Mouse (Mus musculus) left cerebral cortex, adult 11 months (tissue): ENCODE results near the gene Amz2.

Experiments
- DNase-seq: peaks from one replicate; pipeline ENCODE4 v3.0.0; 2022; ENCODE audit warnings: low spot score

The Amz2 gene

GRCm38 (mm10) chr11:109494890-109495770 lies 69.4 kb downstream of the Amz2 start:
- DNase-seq, result no peak

GRCm38 (mm10) chr11:109495771-109496474 lies 70.2 kb downstream of the Amz2 start:
- DNase-seq, result no peak

GRCm38 (mm10) chr11:109496475-109496993 lies 70.8 kb downstream of the Amz2 start:
- DNase-seq, result no peak

- DNase-seq, result no peak
These were observed 71.4 kb downstream of the Amz2 start for GRCm38 (mm10) chr11:109496996-109497714.

- no peak for DNase-seq
These were observed 72.2 kb downstream of the Amz2 start for GRCm38 (mm10) chr11:109497990-109498389.

- no peak for DNase-seq
These were observed 74.5 kb downstream of the Amz2 start for GRCm38 (mm10) chr11:109500206-109500605.
